In genomic region chr5:50048271-50048851, GRCm38 (mm10) we compare ENCODE assay signal across 11 mouse cellular contexts. TPM values are rescaled to one million over a fixed set of nuclear protein-coding genes. Genes with fewer than 3 reads are reported as not detected.
DNase-seq lines count a peak whose midpoint lies in the region; ATAC-seq and TF ChIP-seq lines count a peak whose summit lies in the region.
"Had no signal": no experiment of that assay in that cellular context is flagged by ENCODE, and none has a peak within 500 bp of the region (broad histone marks: within the 10 kb centered on the region; RNA-seq: fewer than 3 reads in every experiment).

No protein-coding gene starts in this region.

- peak; percentile 87 for DNase-seq in heart, adult 11 months
- DNase-seq in heart, postnatal 14 days: no peak
- DNase-seq in limb, embryonic 10.5 days (ENCODE audit: low spot score): no peak
- DNase-seq in left cerebral cortex, adult 11 months (ENCODE audit: low spot score): no peak
- no peak for DNase-seq in liver, embryonic 11.5 days (ENCODE audit: low spot score)
- DNase-seq: kidney, postnatal 14 days; lung, embryonic 14.5 days had no signal

- no peak overlapping the region for H3K9ac ChIP-seq in limb, embryonic 12.5 days (replicated peaks)
- no peak overlapping the region for H3K9ac ChIP-seq in intestine, postnatal 0 days (ENCODE audit: low read depth, low read length)
- H3K9ac ChIP-seq in neural tube, embryonic 14.5 days (replicated peaks; ENCODE audit: low read depth, low read length): no peak overlapping the region
- no peak overlapping the region for H3K9ac ChIP-seq in liver, embryonic 11.5 days (ENCODE audit: low read depth, low read length)
- H3K9ac ChIP-seq: hindbrain, embryonic 12.5 days; lung, embryonic 14.5 days had no signal

- 48% methylated on average over 5 of the region's 5 CpGs for WGBS in limb, embryonic 12.5 days
- 60% methylated on average over 5 of the region's 5 CpGs for WGBS in limb, embryonic 10.5 days
- 66% methylated on average over 5 of the region's 5 CpGs for WGBS in intestine, postnatal 0 days
- 36% methylated on average over 5 of the region's 5 CpGs for WGBS in neural tube, embryonic 14.5 days
- WGBS in liver, embryonic 11.5 days: 76% methylated on average over 5 of the region's 5 CpGs

- TF ChIP-seq CTCF in intestine, postnatal 0 days (IDR thresholded peaks at IDR 0.05; ENCODE audit: low read depth): no peak

- peak overlapping the region; percentile 50; the same call in 1 of the 2 replicates for H3K27ac ChIP-seq in limb, embryonic 12.5 days
- no peak overlapping the region for H3K27ac ChIP-seq in limb, embryonic 10.5 days
- no peak overlapping the region for H3K27ac ChIP-seq in intestine, postnatal 0 days (ENCODE audit: low read depth, low read length)
- no peak overlapping the region for H3K27ac ChIP-seq in neural tube, embryonic 14.5 days (ENCODE audit: low read depth, low read length)
- H3K27ac ChIP-seq in liver, embryonic 11.5 days (ENCODE audit: low read depth, low read length): no peak overlapping the region
- H3K27ac ChIP-seq: hindbrain, embryonic 12.5 days had no signal

- H3K4me2 ChIP-seq in limb, embryonic 12.5 days: no peak overlapping the region
- H3K4me2 ChIP-seq in intestine, postnatal 0 days (replicated peaks; ENCODE audit: low read depth): no peak overlapping the region
- no peak overlapping the region for H3K4me2 ChIP-seq in neural tube, embryonic 14.5 days (ENCODE audit: low read depth, low read length)
- no peak overlapping the region for H3K4me2 ChIP-seq in liver, embryonic 11.5 days
- H3K4me2 ChIP-seq: hindbrain, embryonic 12.5 days; lung, embryonic 14.5 days had no signal

- no peak for ATAC-seq in limb, embryonic 12.5 days (ENCODE audit: insufficient number of reproducible peaks, insufficient read depth, low FRiP score, low TSS enrichment, low read depth)
- ATAC-seq in intestine, postnatal 0 days: peak; percentile 44; the same call in 1 of the 2 replicates
- peak; percentile 20; the same call in 1 of the 2 replicates for ATAC-seq in neural tube, embryonic 14.5 days (ENCODE audit: low read depth)
- no peak for ATAC-seq in liver, embryonic 11.5 days (replicated peaks; ENCODE audit: low FRiP score)

- H3K9me3 ChIP-seq in limb, embryonic 12.5 days: no peaks in the 10 kb centered on the region
- H3K9me3 ChIP-seq in limb, embryonic 10.5 days (replicated peaks): no peaks in the 10 kb centered on the region
- no peaks in the 10 kb centered on the region for H3K9me3 ChIP-seq in intestine, postnatal 0 days (ENCODE audit: control insufficient read depth)
- H3K9me3 ChIP-seq in neural tube, embryonic 14.5 days (ENCODE audit: control insufficient read depth, low read length): no peaks in the 10 kb centered on the region
- no peaks in the 10 kb centered on the region for H3K9me3 ChIP-seq in liver, embryonic 11.5 days (ENCODE audit: control insufficient read depth, low read length)
- H3K9me3 ChIP-seq: hindbrain, embryonic 12.5 days had no signal

- no peak overlapping the region for H3K4me3 ChIP-seq in limb, embryonic 12.5 days (replicated peaks)
- no peak overlapping the region for H3K4me3 ChIP-seq in limb, embryonic 10.5 days
- no peak overlapping the region for H3K4me3 ChIP-seq in intestine, postnatal 0 days (ENCODE audit: low read depth, low read length)
- H3K4me3 ChIP-seq in neural tube, embryonic 14.5 days (ENCODE audit: low read depth, low read length): no peak overlapping the region
- no peak overlapping the region for H3K4me3 ChIP-seq in liver, embryonic 11.5 days (ENCODE audit: low read depth, low read length)
- H3K4me3 ChIP-seq: hindbrain, embryonic 12.5 days had no signal

- no peaks in the 10 kb centered on the region for H3K27me3 ChIP-seq in limb, embryonic 12.5 days
- H3K27me3 ChIP-seq in limb, embryonic 10.5 days (ENCODE audit: low read depth, poor library complexity, severe bottlenecking): no peaks in the 10 kb centered on the region
- H3K27me3 ChIP-seq in intestine, postnatal 0 days (replicated peaks; ENCODE audit: control insufficient read depth, insufficient read depth, low read length): no peaks in the 10 kb centered on the region
- H3K27me3 ChIP-seq in neural tube, embryonic 14.5 days (ENCODE audit: control insufficient read depth, insufficient read depth, low read length): no peaks in the 10 kb centered on the region
- H3K27me3 ChIP-seq in liver, embryonic 11.5 days (replicated peaks; ENCODE audit: control insufficient read depth, insufficient read depth, low read length): no peaks in the 10 kb centered on the region
- H3K27me3 ChIP-seq: hindbrain, embryonic 12.5 days had no signal

- intact Hi-C loops in heart, postnatal 14 days (cut with DNase I): no loop called here

- peaks cover 43% of the 10 kb centered on the region for H3K4me1 ChIP-seq in limb, embryonic 12.5 days (replicated peaks)
- H3K4me1 ChIP-seq in limb, embryonic 10.5 days: peaks cover 16% of the 10 kb centered on the region; the same call in 1 of the 2 replicates
- 0 out of 2 replicates have a peak, but pooled peaks cover 2% of the 10 kb centered on the region for H3K4me1 ChIP-seq in intestine, postnatal 0 days (replicated peaks; ENCODE audit: control insufficient read depth, insufficient read depth, low read length)
- peaks cover 9% of the 10 kb centered on the region; the same call in 1 of the 2 replicates for H3K4me1 ChIP-seq in neural tube, embryonic 14.5 days (ENCODE audit: control insufficient read depth, insufficient read depth, low read length)
- peaks cover 16% of the 10 kb centered on the region for H3K4me1 ChIP-seq in liver, embryonic 11.5 days (replicated peaks; ENCODE audit: control insufficient read depth, insufficient read depth, low read length)

- peaks cover 18% of the 10 kb centered on the region for H3K36me3 ChIP-seq in limb, embryonic 12.5 days
- peaks cover 29% of the 10 kb centered on the region for H3K36me3 ChIP-seq in limb, embryonic 10.5 days
- no peaks in the 10 kb centered on the region for H3K36me3 ChIP-seq in intestine, postnatal 0 days (ENCODE audit: control insufficient read depth, insufficient read depth)
- H3K36me3 ChIP-seq in neural tube, embryonic 14.5 days (ENCODE audit: control insufficient read depth, insufficient read depth, low read length): no peaks in the 10 kb centered on the region
- H3K36me3 ChIP-seq in liver, embryonic 11.5 days (ENCODE audit: control insufficient read depth, insufficient read depth, low read length): peaks cover 2% of the 10 kb centered on the region; the same call in 1 of the 2 replicates
- H3K36me3 ChIP-seq: hindbrain, embryonic 12.5 days had no signal

RNA-seq across cellular contexts. Expression of gene Adgra3, which starts 10.4 kb away (rescaled TPM):
- total RNA-seq in heart, postnatal 14 days (2021): 10 to 100 TPM; 22.3 to 24.3 TPM
- polyA plus RNA-seq in limb, embryonic 12.5 days (2016; fragmentation: Nextera tagmentation; extraction: Ambion mirVana): 69.7 and 73.5 TPM in 2 replicates
- 50.0 and 53.3 TPM in 2 replicates for polyA plus RNA-seq in limb, embryonic 10.5 days (2016; fragmentation: Nextera tagmentation; extraction: Ambion mirVana)
- polyA plus RNA-seq in intestine, postnatal 0 days (2015; fragmentation: Nextera tagmentation; extraction: Ambion mirVana): 8.9 and 10.5 TPM in 2 replicates
- polyA plus RNA-seq in neural tube, embryonic 14.5 days (2014; fragmentation: Nextera tagmentation; extraction: Ambion mirVana): 18.0 and 22.7 TPM in 2 replicates
- 16.1 and 17.7 TPM in 2 replicates for polyA plus RNA-seq in liver, embryonic 11.5 days (2014; fragmentation: Nextera tagmentation; extraction: Ambion mirVana)

Comparison
In these comparisons a context has a peak if more than half of its experiments do, and no peak if none do; other contexts are left out.
1. ATAC-seq: peak in intestine, postnatal 0 days (single experiment) and neural tube, embryonic 14.5 days (single experiment); none in limb, embryonic 12.5 days (single experiment) and liver, embryonic 11.5 days (single experiment).